Mouse (Mus musculus) testis, postnatal 14 days (tissue): ENCODE measurements at regions not wholly inside any gene's neighbourhood (a gene's known extent, or its start where the extent isn't known, plus 50 kb on each side); places are given as distances from the start of the nearest gene placed in this dataset.

Experiments used
- DNase-seq: peaks from one replicate; pipeline ENCODE4 v3.0.0; 2021; ENCODE audit warnings: low spot score

GRCm38 (mm10) chr8:103370394-103370793, 585.0 kb upstream of the Cdh11 start:
- DNase-seq: no peak

- DNase-seq: no peak
Observed at GRCm38 (mm10) chr8:103373007-103373406, 587.6 kb upstream of the Cdh11 start.

- no peak for DNase-seq
Observed at GRCm38 (mm10) chr8:103374151-103374550, 588.7 kb upstream of the Cdh11 start.

GRCm38 (mm10) chr8:103378545-103378944, 593.1 kb upstream of the Cdh11 start:
- DNase-seq: no peak

GRCm38 (mm10) chr8:103381575-103381974, 596.1 kb upstream of the Cdh11 start:
- DNase-seq: no peak

GRCm38 (mm10) chr8:103391359-103391758, 605.9 kb upstream of the Cdh11 start:
- DNase-seq: no peak

- no peak for DNase-seq
Observed at GRCm38 (mm10) chr8:103395316-103395715, 609.9 kb upstream of the Cdh11 start.

- DNase-seq: no peak
Observed at GRCm38 (mm10) chr8:103398179-103398578, 612.7 kb upstream of the Cdh11 start.

- no peak for DNase-seq
Observed at GRCm38 (mm10) chr8:103399466-103399865, 614.0 kb upstream of the Cdh11 start.

GRCm38 (mm10) chr8:103400143-103400542, 614.7 kb upstream of the Cdh11 start:
- no peak for DNase-seq

GRCm38 (mm10) chr8:103402731-103403130, 617.3 kb upstream of the Cdh11 start:
- DNase-seq: no peak

- no peak for DNase-seq
Observed at GRCm38 (mm10) chr8:103403826-103404225, 618.4 kb upstream of the Cdh11 start.

GRCm38 (mm10) chr8:103405787-103406186, 620.3 kb upstream of the Cdh11 start:
- DNase-seq: no peak

- DNase-seq: no peak
Observed at GRCm38 (mm10) chr8:103406921-103407320, 621.5 kb upstream of the Cdh11 start.

GRCm38 (mm10) chr8:103407631-103408030, 622.2 kb upstream of the Cdh11 start:
- peak; percentile 6 for DNase-seq

- no peak for DNase-seq
Observed at GRCm38 (mm10) chr8:103408411-103408810, 623.0 kb upstream of the Cdh11 start.

- peak; percentile 8 for DNase-seq
Observed at GRCm38 (mm10) chr8:103409121-103409551, 623.7 kb upstream of the Cdh11 start.

GRCm38 (mm10) chr8:103412731-103413130, 627.3 kb upstream of the Cdh11 start:
- no peak for DNase-seq

GRCm38 (mm10) chr8:103413589-103414575, 628.4 kb upstream of the Cdh11 start:
- no peak for DNase-seq

- no peak for DNase-seq
Observed at GRCm38 (mm10) chr8:103422313-103422973, 637.0 kb upstream of the Cdh11 start.

GRCm38 (mm10) chr8:103425967-103426366, 640.5 kb upstream of the Cdh11 start:
- DNase-seq: no peak

GRCm38 (mm10) chr8:103430874-103431492, 645.5 kb upstream of the Cdh11 start:
- DNase-seq: no peak
